Mouse (Mus musculus) G1E (cell line): ENCODE measurements at regions not wholly inside any gene's neighbourhood (a gene's known extent, or its start where the extent isn't known, plus 50 kb on each side); places are given as distances from the start of the nearest gene placed in this dataset.

Source experiments
- CTCF ChIP-seq: IDR thresholded peaks from 2 replicates; pipeline ENCODE4 v1.5.1; 2012; ENCODE audit warnings: low read depth, low read length, inconsistent platforms, mixed read lengths
- GATA1 ChIP-seq: IDR thresholded peaks from 2 replicates; pipeline ENCODE4 v1.6.1; 2012; ENCODE audit warnings: borderline replicate concordance, low read length, inconsistent platforms, mixed read lengths
- GATA2 ChIP-seq: IDR thresholded peaks from 2 replicates; pipeline ENCODE4 v1.6.1; 2012; ENCODE audit warnings: low read depth, low read length, inconsistent platforms, borderline replicate concordance
- TAL1 ChIP-seq: conservative IDR thresholded peaks from 2 replicates; pipeline ENCODE4 v1.6.1; 2012; ENCODE audit warnings: low read depth, low read length, inconsistent platforms, mixed read lengths

GRCm38 (mm10) chr3:37958361-37958978 is 234.2 kb upstream of the Gm5148 start:
- TF ChIP-seq CTCF (no peak), TAL1 (no peak), GATA1 (no peak), GATA2 (no peak)
